Mouse (Mus musculus) thymus, adult 2 months (tissue): ENCODE results near the gene Utrn. TPM values are rescaled to one million over a fixed set of nuclear protein-coding genes. Genes with fewer than 3 reads are reported as not detected.

Experiments
- DNase-seq: peaks from one replicate; pipeline ENCODE4 v3.0.0; 2021
- H3K27ac ChIP-seq: fragments of 200-500 bp; 2 replicates; pipeline ENCODE4 v1.5.1; 2012; ENCODE audit warnings: low read length, control low read depth; ENCODE audit not compliant: control insufficient read depth, insufficient read depth
- H3K27me3 ChIP-seq: fragments of 200-500 bp; 2 replicates; pipeline ENCODE4 v1.6.1; 2012; ENCODE audit warnings: mild to moderate bottlenecking, low read length, moderate library complexity, mixed read lengths; ENCODE audit not compliant: control insufficient read depth, insufficient read depth
- H3K36me3 ChIP-seq: fragments of 200-500 bp; 2 replicates; pipeline ENCODE4 v1.6.1; 2012; ENCODE audit warnings: mild to moderate bottlenecking, low read length, moderate library complexity; ENCODE audit not compliant: control insufficient read depth, insufficient read depth
- H3K4me1 ChIP-seq: fragments of 200-500 bp; replicated peaks from 2 replicates; pipeline ENCODE4 v1.6.1; 2012; ENCODE audit warnings: low read length; ENCODE audit not compliant: control insufficient read depth, insufficient read depth
- H3K4me3 ChIP-seq: fragments of 200-500 bp; 2 replicates; pipeline ENCODE4 v1.5.1; 2012; ENCODE audit warnings: mild to moderate bottlenecking, low read length, control low read depth, moderate library complexity; ENCODE audit not compliant: control insufficient read depth, insufficient read depth
- CTCF ChIP-seq: fragments of 200-500 bp; IDR thresholded peaks from 2 replicates; pipeline ENCODE4 v1.5.1; 2012; ENCODE audit warnings: mild to moderate bottlenecking, control low read depth, low read length, moderate library complexity, borderline replicate concordance; ENCODE audit not compliant: control insufficient read depth, poor library complexity, insufficient read depth; ENCODE audit errors: extremely low read depth
- POLR2A ChIP-seq: fragments of 200-500 bp; IDR thresholded peaks from 2 replicates; pipeline ENCODE4 v1.6.1; 2012; ENCODE audit warnings: mild to moderate bottlenecking, low read length, control low read depth, moderate library complexity; ENCODE audit not compliant: control insufficient read depth, poor library complexity, insufficient read depth; ENCODE audit errors: extremely low read depth
- WGBS: fragments of 180-500 bp; shearing (Covaris S2); methylation state at CpG from one replicate; pipeline ENCODE4 v1.1.7; 2018; 5-methylcytosine and 5-hydroxymethylcytosine counted together
- polyA plus RNA-seq: library from polyadenylated mRNA; depleted of rRNA; stranded (reverse); fragments of >200 nt; gene quantifications from 2 replicates; pipeline ENCODE4 v1.2.3, GENCODE M21; 2012

The Utrn gene
- polyA plus RNA-seq, 1 experiment = 30.3 TPM

- Histone ChIP-seq H3K4me3 (no peak overlapping the region), H3K27ac (no peak overlapping the region), H3K36me3 (peaks cover 54% of the 10 kb centered on the region), H3K27me3 (no peaks in the 10 kb centered on the region), H3K4me1 (no peaks in the 10 kb centered on the region)
- 97% methylated on average over 14 of the region's 14 CpGs for WGBS
- TF ChIP-seq POLR2A = no peak
- no peak for TF ChIP-seq CTCF
- DNase-seq = no peak
Measured at GRCm38 (mm10) chr10:12724247-12725001, 144.7 kb downstream of the Utrn start.

- no peak for DNase-seq
- Histone ChIP-seq H3K27ac (no peak overlapping the region), H3K36me3 (peaks cover 51% of the 10 kb centered on the region), H3K4me1 (peaks cover 4% of the 10 kb centered on the region), H3K27me3 (no peaks in the 10 kb centered on the region), H3K4me3 (no peak overlapping the region)
- WGBS = 83% methylated on average over 3 of the region's 3 CpGs
- TF ChIP-seq CTCF (no peak), POLR2A (no peak)
Measured at GRCm38 (mm10) chr10:12723269-12723668, 145.9 kb downstream of the Utrn start.

- H3K4me3 ChIP-seq = no peak overlapping the region
- 100% methylated on average over 2 of the region's 2 CpGs for WGBS
- peaks cover 46% of the 10 kb centered on the region for H3K36me3 ChIP-seq
- H3K27ac ChIP-seq = no peak overlapping the region
- no peaks in the 10 kb centered on the region for H3K27me3 ChIP-seq
- TF ChIP-seq CTCF (no peak), POLR2A (no peak)
- peaks cover 5% of the 10 kb centered on the region for H3K4me1 ChIP-seq
- no peak for DNase-seq
Measured at GRCm38 (mm10) chr10:12722111-12722510, 147.1 kb downstream of the Utrn start.

GRCm38 (mm10) chr10:12718386-12718785 is 150.8 kb downstream of the Utrn start:
- H3K27me3 ChIP-seq = no peaks in the 10 kb centered on the region
- H3K4me1 ChIP-seq = peaks cover 5% of the 10 kb centered on the region
- H3K4me3 ChIP-seq = no peak overlapping the region
- no peak overlapping the region for H3K27ac ChIP-seq
- no peak for DNase-seq
- H3K36me3 ChIP-seq = peaks cover 41% of the 10 kb centered on the region
- TF ChIP-seq CTCF (no peak), POLR2A (no peak)
- WGBS = 72% methylated on average over 8 of the region's 8 CpGs

- no peak overlapping the region for H3K4me3 ChIP-seq
- TF ChIP-seq POLR2A = no peak
- TF ChIP-seq CTCF = no peak
- DNase-seq = no peak
- H3K27me3 ChIP-seq = no peaks in the 10 kb centered on the region
- H3K36me3 ChIP-seq = peaks cover 49% of the 10 kb centered on the region
- H3K27ac ChIP-seq = no peak overlapping the region
- WGBS = 98% methylated on average over 3 of the region's 3 CpGs
- peaks cover 5% of the 10 kb centered on the region for H3K4me1 ChIP-seq
Measured at GRCm38 (mm10) chr10:12717381-12717780, 151.8 kb downstream of the Utrn start.

- Histone ChIP-seq H3K36me3 (peaks cover 44% of the 10 kb centered on the region), H3K4me3 (no peak overlapping the region), H3K4me1 (peaks cover 5% of the 10 kb centered on the region), H3K27ac (no peak overlapping the region), H3K27me3 (no peaks in the 10 kb centered on the region)
- no peak for DNase-seq
- no peak for TF ChIP-seq POLR2A
- no peak for TF ChIP-seq CTCF
- WGBS = 96% methylated on average over 5 of the region's 5 CpGs
Measured at GRCm38 (mm10) chr10:12716657-12717327, 152.4 kb downstream of the Utrn start.

GRCm38 (mm10) chr10:12713236-12713855 is 155.8 kb downstream of the Utrn start:
- H3K4me3 ChIP-seq = no peak overlapping the region
- no peaks in the 10 kb centered on the region for H3K27me3 ChIP-seq
- H3K27ac ChIP-seq = no peak overlapping the region
- DNase-seq = no peak
- H3K4me1 ChIP-seq = peaks cover 2% of the 10 kb centered on the region
- no peak for TF ChIP-seq POLR2A
- TF ChIP-seq CTCF = no peak
- peaks cover 52% of the 10 kb centered on the region for H3K36me3 ChIP-seq
- WGBS = 97% methylated on average over 14 of the region's 14 CpGs
